Mouse (Mus musculus): ENCODE results near the gene Gm37240. TPM values are rescaled to one million over a fixed set of nuclear protein-coding genes. Genes with fewer than 3 reads are reported as not detected.
A peak's percentile ranks its signal among the peaks of the same experiment; 100 is the strongest.

Gene Gm37240
- polyA plus RNA-seq, 1 experiment from 2014 or later = 3.3 TPM

GRCm38 (mm10) chr3:84860669-84861068, 1026.6 kb downstream of the Gm37240 start:
- H3K9me3 ChIP-seq (ENCODE audit: control insufficient read depth) = no peaks in the 10 kb centered on the region
- no peak overlapping the region for H3K9ac ChIP-seq (ENCODE audit: low read depth, low read length)
- no peaks in the 10 kb centered on the region for H3K27me3 ChIP-seq (replicated peaks; ENCODE audit: control insufficient read depth, insufficient read depth, low read length)
- TF ChIP-seq CTCF (IDR thresholded peaks at IDR 0.05; ENCODE audit: low read depth) = no peak
- WGBS = 58% methylated on average over 1 of the region's 1 CpGs
- H3K4me2 ChIP-seq (replicated peaks; ENCODE audit: low read depth) = no peak overlapping the region
- no peak overlapping the region for H3K27ac ChIP-seq (ENCODE audit: low read depth, low read length)
- no peak overlapping the region for H3K4me3 ChIP-seq (ENCODE audit: low read depth, low read length)
- ATAC-seq = no peak
- H3K4me1 ChIP-seq (replicated peaks; ENCODE audit: control insufficient read depth, insufficient read depth, low read length) = no peaks in the 10 kb centered on the region
- no peaks in the 10 kb centered on the region for H3K36me3 ChIP-seq (ENCODE audit: control insufficient read depth, insufficient read depth)

GRCm38 (mm10) chr3:84854440-84854839, 1032.9 kb downstream of the Gm37240 start:
- H3K4me1 ChIP-seq (replicated peaks; ENCODE audit: control insufficient read depth, insufficient read depth, low read length) = no peaks in the 10 kb centered on the region
- no peak overlapping the region for H3K9ac ChIP-seq (ENCODE audit: low read depth, low read length)
- H3K27me3 ChIP-seq (replicated peaks; ENCODE audit: control insufficient read depth, insufficient read depth, low read length) = no peaks in the 10 kb centered on the region
- no peak for TF ChIP-seq CTCF (IDR thresholded peaks at IDR 0.05; ENCODE audit: low read depth)
- WGBS = 84% methylated on average over 1 of the region's 1 CpGs
- H3K36me3 ChIP-seq (ENCODE audit: control insufficient read depth, insufficient read depth) = no peaks in the 10 kb centered on the region
- H3K4me3 ChIP-seq (ENCODE audit: low read depth, low read length) = no peak overlapping the region
- no peak for ATAC-seq
- H3K27ac ChIP-seq (ENCODE audit: low read depth, low read length) = no peak overlapping the region
- H3K9me3 ChIP-seq (ENCODE audit: control insufficient read depth) = no peaks in the 10 kb centered on the region
- no peak overlapping the region for H3K4me2 ChIP-seq (replicated peaks; ENCODE audit: low read depth)

GRCm38 (mm10) chr3:84852877-84853276, 1034.4 kb downstream of the Gm37240 start:
- peak; percentile 76 for ATAC-seq
- no peak for TF ChIP-seq CTCF (IDR thresholded peaks at IDR 0.05; ENCODE audit: low read depth)
- WGBS = 47% methylated on average over 7 of the region's 7 CpGs

GRCm38 (mm10) chr3:84851801-84852200, 1035.5 kb downstream of the Gm37240 start:
- Histone ChIP-seq H3K4me1 (replicated peaks; ENCODE audit: control insufficient read depth, insufficient read depth, low read length) (no peaks in the 10 kb centered on the region), H3K27ac (ENCODE audit: low read depth, low read length) (no peak overlapping the region), H3K4me2 (replicated peaks; ENCODE audit: low read depth) (no peak overlapping the region), H3K4me3 (ENCODE audit: low read depth, low read length) (no peak overlapping the region), H3K36me3 (ENCODE audit: control insufficient read depth, insufficient read depth) (no peaks in the 10 kb centered on the region), H3K27me3 (replicated peaks; ENCODE audit: control insufficient read depth, insufficient read depth, low read length) (no peaks in the 10 kb centered on the region), H3K9ac (ENCODE audit: low read depth, low read length) (no peak overlapping the region), H3K9me3 (ENCODE audit: control insufficient read depth) (no peaks in the 10 kb centered on the region)
- no peak for ATAC-seq
- 60% methylated on average over 1 of the region's 1 CpGs for WGBS
- no peak for TF ChIP-seq CTCF (IDR thresholded peaks at IDR 0.05; ENCODE audit: low read depth)

More at GRCm38 (mm10) chr3:84852877-84853276, 1034.4 kb downstream of the Gm37240 start:
- Histone ChIP-seq H3K36me3 (ENCODE audit: control insufficient read depth, insufficient read depth) (no peaks in the 10 kb centered on the region), H3K9me3 (ENCODE audit: control insufficient read depth) (no peaks in the 10 kb centered on the region), H3K4me3 (ENCODE audit: low read depth, low read length) (no peak overlapping the region), H3K9ac (ENCODE audit: low read depth, low read length) (no peak overlapping the region), H3K27me3 (replicated peaks; ENCODE audit: control insufficient read depth, insufficient read depth, low read length) (no peaks in the 10 kb centered on the region), H3K4me2 (replicated peaks; ENCODE audit: low read depth) (peak overlapping the region; percentile 2; the same call in 1 of the 2 replicates), H3K27ac (ENCODE audit: low read depth, low read length) (peak overlapping the region; percentile 2; the same call in 1 of the 2 replicates), H3K4me1 (replicated peaks; ENCODE audit: control insufficient read depth, insufficient read depth, low read length) (no peaks in the 10 kb centered on the region)

- Histone ChIP-seq H3K9me3 (ENCODE audit: control insufficient read depth) (no peaks in the 10 kb centered on the region), H3K9ac (ENCODE audit: low read depth, low read length) (no peak overlapping the region), H3K4me2 (replicated peaks; ENCODE audit: low read depth) (no peak overlapping the region), H3K27ac (ENCODE audit: low read depth, low read length) (no peak overlapping the region), H3K4me3 (ENCODE audit: low read depth, low read length) (no peak overlapping the region), H3K27me3 (replicated peaks; ENCODE audit: control insufficient read depth, insufficient read depth, low read length) (no peaks in the 10 kb centered on the region), H3K4me1 (replicated peaks; ENCODE audit: control insufficient read depth, insufficient read depth, low read length) (no peaks in the 10 kb centered on the region), H3K36me3 (ENCODE audit: control insufficient read depth, insufficient read depth) (no peaks in the 10 kb centered on the region)
- no peak for ATAC-seq
- WGBS = 89% methylated on average over 1 of the region's 1 CpGs
- TF ChIP-seq CTCF (IDR thresholded peaks at IDR 0.05; ENCODE audit: low read depth) = no peak
Observed at GRCm38 (mm10) chr3:84850418-84850817, 1036.9 kb downstream of the Gm37240 start.

- Histone ChIP-seq H3K9ac (ENCODE audit: low read depth, low read length) (no peak overlapping the region), H3K4me3 (ENCODE audit: low read depth, low read length) (no peak overlapping the region), H3K4me2 (replicated peaks; ENCODE audit: low read depth) (no peak overlapping the region), H3K4me1 (replicated peaks; ENCODE audit: control insufficient read depth, insufficient read depth, low read length) (no peaks in the 10 kb centered on the region), H3K27me3 (replicated peaks; ENCODE audit: control insufficient read depth, insufficient read depth, low read length) (no peaks in the 10 kb centered on the region), H3K36me3 (ENCODE audit: control insufficient read depth, insufficient read depth) (no peaks in the 10 kb centered on the region), H3K9me3 (ENCODE audit: control insufficient read depth) (no peaks in the 10 kb centered on the region), H3K27ac (ENCODE audit: low read depth, low read length) (no peak overlapping the region)
- no peak for TF ChIP-seq CTCF (IDR thresholded peaks at IDR 0.05; ENCODE audit: low read depth)
- no peak for ATAC-seq
- 82% methylated on average over 4 of the region's 4 CpGs for WGBS
Observed at GRCm38 (mm10) chr3:84848798-84849197, 1038.5 kb downstream of the Gm37240 start.

DNA sequence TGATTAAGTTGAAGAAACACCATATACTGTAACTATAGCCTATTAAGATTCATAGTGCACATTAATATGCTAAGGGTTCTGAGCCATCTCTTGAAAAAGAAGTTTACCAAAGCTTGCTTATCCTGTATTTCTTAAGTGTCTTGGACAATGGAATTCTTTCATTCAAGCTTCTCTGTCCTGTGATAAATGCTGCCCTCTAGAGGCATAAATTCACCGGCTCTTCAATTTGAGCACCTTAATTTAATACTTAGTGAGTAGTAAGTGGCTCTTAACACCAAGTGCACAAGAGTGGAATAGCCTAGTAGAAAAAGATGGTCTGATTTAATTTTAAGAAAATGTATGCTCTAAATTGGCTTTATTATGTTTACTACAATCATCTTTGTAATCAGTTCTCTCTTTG, 1043.7 kb downstream of the Gm37240 start:
- H3K9me3 ChIP-seq (ENCODE audit: control insufficient read depth) = no peaks in the 10 kb centered on the region
- peak; percentile 83 for TF ChIP-seq CTCF (IDR thresholded peaks at IDR 0.05; ENCODE audit: low read depth)
- no peaks in the 10 kb centered on the region for H3K4me1 ChIP-seq (replicated peaks; ENCODE audit: control insufficient read depth, insufficient read depth, low read length)
- no peak overlapping the region for H3K27ac ChIP-seq (ENCODE audit: low read depth, low read length)
- 27% methylated on average over 1 of the region's 1 CpGs for WGBS
- no peak overlapping the region for H3K9ac ChIP-seq (ENCODE audit: low read depth, low read length)
- no peaks in the 10 kb centered on the region for H3K27me3 ChIP-seq (replicated peaks; ENCODE audit: control insufficient read depth, insufficient read depth, low read length)
- no peaks in the 10 kb centered on the region for H3K36me3 ChIP-seq (ENCODE audit: control insufficient read depth, insufficient read depth)
- no peak overlapping the region for H3K4me2 ChIP-seq (replicated peaks; ENCODE audit: low read depth)
- no peak overlapping the region for H3K4me3 ChIP-seq (ENCODE audit: low read depth, low read length)
- no peak for ATAC-seq

Measured in intestine, postnatal 0 days (tissue).